Mouse (Mus musculus) forebrain, embryonic 10.5 days (tissue): ENCODE measurements at regions not wholly inside any gene's neighbourhood (a gene's known extent, or its start where the extent isn't known, plus 50 kb on each side); places are given as distances from the start of the nearest gene placed in this dataset.
A peak's percentile ranks its signal among the peaks of the same experiment; 100 is the strongest.

Experiments used
- DNase-seq: peaks from one replicate; pipeline ENCODE4 v3.0.0-alpha.2; 2017; ENCODE audit warnings: low spot score; ENCODE audit errors: extremely low spot score
- H3K27ac ChIP-seq: fragments of 300-500 bp; sonication (generic); 2 replicates; pipeline ENCODE4 v1.5.1; 2016; ENCODE audit warnings: mild to moderate bottlenecking
- H3K27me3 ChIP-seq: fragments of 300-500 bp; sonication (generic); 2 replicates; pipeline ENCODE4 v1.6.1; 2016; ENCODE audit warnings: mild to moderate bottlenecking; ENCODE audit not compliant: poor library complexity, severe bottlenecking
- H3K36me3 ChIP-seq: fragments of 300-500 bp; sonication (generic); replicated peaks from 2 replicates; pipeline ENCODE4 v1.6.1; 2016; ENCODE audit warnings: mild to moderate bottlenecking, moderate library complexity
- H3K4me1 ChIP-seq: fragments of 300-500 bp; sonication (generic); 2 replicates; pipeline ENCODE4 v1.6.1; 2016
- H3K4me3 ChIP-seq: fragments of 300-500 bp; sonication (generic); 2 replicates; pipeline ENCODE4 v1.5.1; 2016; ENCODE audit warnings: mild to moderate bottlenecking, moderate library complexity
- H3K9me3 ChIP-seq: fragments of 300-500 bp; sonication (generic); 2 replicates; pipeline ENCODE4 v1.6.1; 2016; ENCODE audit warnings: mild to moderate bottlenecking, moderate library complexity
- WGBS: fragments of 180-500 bp; shearing (Covaris S2); methylation state at CpG from one replicate; pipeline ENCODE4 v1.1.7; 2016; 5-methylcytosine and 5-hydroxymethylcytosine counted together

DNA sequence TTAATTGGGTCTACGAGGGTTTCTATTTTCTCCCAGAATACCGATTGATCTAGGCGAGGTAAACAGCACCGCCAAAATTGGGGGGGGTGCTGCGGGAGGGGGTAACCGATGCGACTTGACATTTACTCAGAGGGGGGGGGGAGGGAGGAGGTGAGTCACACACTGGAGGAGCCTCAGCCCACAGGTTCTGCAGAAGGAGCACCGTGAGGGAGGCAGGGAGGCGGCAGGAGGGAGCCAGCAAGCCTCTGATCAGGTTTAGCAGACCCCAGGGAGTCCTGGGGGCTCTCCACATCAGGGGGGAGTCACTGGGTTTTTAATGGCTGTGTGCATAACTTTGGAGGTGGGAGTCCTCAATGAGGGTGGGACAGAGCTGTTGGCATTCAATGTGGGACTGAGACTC is 51.3 kb upstream of the Ier5l start:
- WGBS = 41% methylated on average over 9 of the region's 9 CpGs
- Histone ChIP-seq H3K4me3 (no peak overlapping the region), H3K27ac (peak overlapping the region; percentile 63; the same call in 1 of the 2 replicates)

DNA sequence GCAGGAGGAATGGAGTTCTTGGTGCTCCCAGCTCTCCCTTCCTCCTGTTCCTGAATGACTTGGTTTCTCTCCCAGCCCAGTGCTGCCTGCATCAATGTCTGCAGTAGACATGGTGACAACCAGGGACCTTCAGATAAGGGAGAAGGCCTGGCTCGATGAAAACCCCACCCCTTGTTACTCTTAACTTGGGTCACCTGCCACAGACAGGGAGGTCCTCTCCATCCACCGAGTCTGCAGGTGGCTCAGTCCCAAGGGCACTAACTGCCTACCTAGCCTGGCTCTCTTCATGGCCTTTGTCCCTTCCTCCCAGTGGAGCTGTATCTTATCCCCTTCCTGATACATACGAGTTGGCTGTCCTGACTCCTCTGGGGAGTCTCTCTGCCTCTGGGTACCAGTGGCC is 51.8 kb upstream of the Ier5l start:
- Histone ChIP-seq H3K27ac (no peak overlapping the region), H3K36me3 (no peaks in the 10 kb centered on the region), H3K9me3 (no peaks in the 10 kb centered on the region), H3K4me3 (no peak overlapping the region), H3K27me3 (peaks cover 8% of the 10 kb centered on the region; the same call in 1 of the 2 replicates), H3K4me1 (peaks cover 24% of the 10 kb centered on the region)
- 75% methylated on average over 3 of the region's 3 CpGs for WGBS
- DNase-seq = no peak

More for the DNA sequence above, 51.3 kb upstream of the Ier5l start:
- Histone ChIP-seq H3K36me3 (no peaks in the 10 kb centered on the region), H3K9me3 (no peaks in the 10 kb centered on the region), H3K4me1 (peaks cover 24% of the 10 kb centered on the region), H3K27me3 (peaks cover 8% of the 10 kb centered on the region; the same call in 1 of the 2 replicates)
- DNase-seq = no peak

DNA sequence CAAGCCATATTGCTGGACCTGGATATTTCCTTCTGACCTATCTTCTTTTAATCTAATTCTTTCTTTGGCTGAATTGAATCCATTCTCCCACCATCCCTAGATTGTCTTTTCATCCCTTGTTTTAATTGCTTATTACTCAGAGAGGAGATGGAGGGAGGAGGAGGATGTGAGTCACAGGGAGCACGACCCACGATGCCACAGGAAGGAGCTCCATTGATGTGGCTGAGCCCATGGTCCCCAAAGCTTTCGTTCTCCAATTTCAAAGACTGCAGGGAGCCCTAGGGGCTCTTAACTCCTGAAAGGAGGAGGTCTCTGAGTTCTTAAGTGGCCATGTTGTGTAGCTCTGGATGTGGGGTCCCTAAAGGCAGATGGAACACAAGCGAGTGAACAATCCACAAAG is 53.5 kb upstream of the Ier5l start:
- Histone ChIP-seq H3K36me3 (no peaks in the 10 kb centered on the region), H3K27ac (no peak overlapping the region), H3K27me3 (no peaks in the 10 kb centered on the region), H3K4me1 (peaks cover 24% of the 10 kb centered on the region), H3K4me3 (no peak overlapping the region), H3K9me3 (no peaks in the 10 kb centered on the region)
- no peak for DNase-seq
- 44% methylated on average over 4 of the region's 4 CpGs for WGBS

DNA sequence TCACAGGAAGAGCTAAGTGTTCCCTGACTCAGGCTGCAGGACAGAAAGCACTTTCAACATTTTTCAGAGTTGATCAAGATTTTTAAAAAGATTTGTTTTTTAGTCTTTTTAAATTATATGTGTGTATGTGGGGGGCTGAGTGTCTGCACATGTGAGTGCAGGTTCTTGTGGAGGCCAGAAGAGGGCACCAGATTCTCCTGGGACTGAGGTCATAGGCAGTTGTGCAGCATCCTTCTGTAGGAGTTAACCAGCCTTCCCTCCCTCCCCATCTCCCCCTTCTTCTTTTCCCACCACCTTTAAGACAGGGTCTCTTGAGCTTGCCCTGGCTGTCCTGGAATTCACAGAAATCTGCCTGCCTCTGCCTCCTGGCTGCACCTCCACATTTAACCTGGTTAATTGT is 58.9 kb upstream of the Ier5l start:
- no peak for DNase-seq
- H3K4me1 ChIP-seq = peaks cover 14% of the 10 kb centered on the region
- no peak overlapping the region for H3K4me3 ChIP-seq
- no peaks in the 10 kb centered on the region for H3K36me3 ChIP-seq
- no peaks in the 10 kb centered on the region for H3K27me3 ChIP-seq
- no peak overlapping the region for H3K27ac ChIP-seq
- H3K9me3 ChIP-seq = peaks cover 5% of the 10 kb centered on the region

DNA sequence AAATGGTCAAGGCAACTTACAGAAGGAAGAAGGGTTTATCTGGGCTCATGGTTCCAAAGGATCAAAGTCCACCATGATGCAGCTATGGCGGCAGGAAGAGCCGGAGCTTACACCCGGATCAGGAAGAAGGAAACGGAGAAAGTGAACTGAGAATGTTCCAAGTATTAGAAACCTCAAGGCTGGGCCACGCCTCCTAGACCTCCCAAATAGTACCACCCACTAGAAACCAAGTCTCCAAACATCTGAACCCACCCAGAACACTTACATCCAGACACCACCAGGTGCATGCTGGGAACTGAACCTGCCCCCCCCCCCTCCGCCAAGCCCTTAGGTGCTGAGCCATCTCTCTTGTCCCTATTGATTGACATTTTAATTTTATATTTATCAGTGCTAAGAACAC is 59.3 kb upstream of the Ier5l start:
- DNase-seq = no peak
- H3K36me3 ChIP-seq = no peaks in the 10 kb centered on the region
- 93% methylated on average over 6 of the region's 6 CpGs for WGBS
- no peak overlapping the region for H3K4me3 ChIP-seq
- peaks cover 14% of the 10 kb centered on the region for H3K4me1 ChIP-seq
- peaks cover 5% of the 10 kb centered on the region for H3K9me3 ChIP-seq
- no peak overlapping the region for H3K27ac ChIP-seq
- H3K27me3 ChIP-seq = no peaks in the 10 kb centered on the region

DNA sequence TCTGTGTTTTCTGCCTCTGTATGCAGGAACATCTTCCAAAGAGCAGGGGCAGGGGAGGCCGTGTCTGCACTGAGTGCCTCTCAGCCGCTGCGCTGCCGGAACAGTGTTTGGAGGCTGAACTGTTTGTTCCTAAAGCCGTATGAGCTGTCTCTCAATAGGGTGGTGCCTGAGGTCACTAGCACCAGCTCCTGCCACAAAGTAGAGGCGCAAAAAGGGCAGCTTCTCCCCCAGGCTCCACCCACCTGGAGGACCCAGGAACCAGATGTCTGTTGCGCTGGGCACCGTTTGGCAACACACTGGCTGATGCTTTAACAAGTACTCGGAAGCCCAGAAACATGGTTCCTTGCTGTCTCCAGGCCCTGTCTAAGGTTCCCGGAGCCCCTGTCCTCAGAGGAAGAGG is 60.4 kb upstream of the Cstad start:
- DNase-seq = no peak
- H3K27ac ChIP-seq = peak overlapping the region; percentile 27
- peaks cover 14% of the 10 kb centered on the region for H3K4me1 ChIP-seq
- H3K4me3 ChIP-seq = no peak overlapping the region
- 65% methylated on average over 10 of the region's 10 CpGs for WGBS
- no peaks in the 10 kb centered on the region for H3K36me3 ChIP-seq
- H3K27me3 ChIP-seq = no peaks in the 10 kb centered on the region
- peaks cover 5% of the 10 kb centered on the region for H3K9me3 ChIP-seq

DNA sequence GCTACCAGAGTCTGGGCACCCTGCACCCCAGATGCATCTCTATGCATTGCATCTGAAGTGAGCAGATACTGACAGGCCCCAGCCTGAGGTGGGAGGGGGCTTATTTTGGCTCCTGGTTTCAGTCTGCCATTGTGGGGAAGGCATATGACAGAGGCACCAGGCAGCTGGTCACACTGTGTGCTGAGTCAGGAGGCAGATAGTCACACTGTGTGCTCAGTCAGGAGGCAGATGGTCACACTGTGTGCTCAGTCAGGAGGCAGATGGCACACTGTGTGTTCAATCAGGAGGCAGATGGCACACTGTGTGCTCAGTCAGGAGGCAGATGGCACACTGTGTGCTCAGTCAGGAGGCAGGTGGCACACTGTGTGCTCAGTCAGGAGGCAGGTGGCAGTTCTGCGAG is 55.5 kb upstream of the Cstad start:
- H3K36me3 ChIP-seq = no peaks in the 10 kb centered on the region
- WGBS = 89% methylated on average over 1 of the region's 1 CpGs
- no peaks in the 10 kb centered on the region for H3K9me3 ChIP-seq

DNA sequence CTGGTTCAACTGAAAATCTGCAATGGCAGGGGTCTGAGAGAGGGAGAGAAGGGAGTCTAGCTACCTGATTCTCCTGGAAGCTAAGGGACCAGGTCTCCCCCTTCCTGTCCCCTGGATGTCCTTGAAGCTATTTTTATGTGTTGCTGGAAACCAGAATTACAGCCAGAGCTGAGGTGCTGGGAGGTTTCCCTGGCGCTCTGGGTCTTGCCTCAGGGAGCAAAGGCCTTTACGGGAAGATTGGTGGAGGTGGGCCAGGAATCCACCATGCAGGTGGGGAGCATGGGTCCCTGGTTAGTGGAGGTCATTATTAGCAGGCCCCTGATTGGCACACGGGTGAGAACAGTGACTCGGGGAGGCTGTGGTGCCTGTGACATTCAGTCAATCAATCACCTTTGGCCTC is 53.3 kb upstream of the Cstad start:
- Histone ChIP-seq H3K9me3 (no peaks in the 10 kb centered on the region), H3K27me3 (peaks cover 22% of the 10 kb centered on the region), H3K4me3 (no peak overlapping the region), H3K27ac (peak overlapping the region; percentile 73), H3K4me1 (peaks cover 55% of the 10 kb centered on the region), H3K36me3 (no peaks in the 10 kb centered on the region)
- WGBS = 64% methylated on average over 4 of the region's 4 CpGs
- no peak for DNase-seq

More for the DNA sequence above, 55.5 kb upstream of the Cstad start:
- no peak overlapping the region for H3K4me3 ChIP-seq
- peaks cover 44% of the 10 kb centered on the region for H3K4me1 ChIP-seq
- peaks cover 10% of the 10 kb centered on the region; the same call in 1 of the 2 replicates for H3K27me3 ChIP-seq
- no peak overlapping the region; the same call in 1 of the 2 replicates for H3K27ac ChIP-seq
- DNase-seq = no peak

DNA sequence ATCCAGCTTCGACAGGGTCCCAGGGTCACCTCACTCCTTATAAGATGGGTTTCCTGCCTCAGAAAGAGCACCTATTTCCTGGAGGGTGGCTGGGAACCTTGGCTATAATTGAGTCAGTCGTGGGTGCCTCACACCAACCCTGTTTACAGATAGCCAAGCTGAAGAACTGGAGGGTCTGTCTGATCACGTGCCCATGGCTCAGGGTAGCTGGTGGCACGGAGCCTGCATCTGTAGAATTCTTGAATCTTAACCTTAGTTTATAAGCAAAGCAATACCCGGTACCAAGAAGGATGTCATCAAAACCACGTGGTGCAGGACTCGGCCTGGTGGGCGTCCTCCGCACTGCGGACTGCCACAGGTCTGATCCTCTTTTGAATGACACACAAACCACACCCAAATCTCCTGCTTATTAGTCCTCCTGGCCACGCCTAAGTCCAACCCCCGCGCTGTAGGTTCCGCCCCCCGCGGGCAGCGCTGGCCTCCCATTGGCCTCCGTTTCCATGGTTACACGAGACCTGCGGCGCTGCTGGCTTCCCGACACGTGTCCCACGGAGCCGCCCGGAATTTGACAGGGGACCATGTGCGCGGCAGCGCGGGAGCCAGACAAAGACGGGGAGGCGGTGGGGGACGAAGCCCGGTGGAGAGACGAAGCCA is 49.9 kb upstream of the Cstad start:
- Histone ChIP-seq H3K4me3 (peak overlapping the region; percentile 33), H3K4me1 (peaks cover 68% of the 10 kb centered on the region), H3K27ac (peak overlapping the region; percentile 84), H3K27me3 (peaks cover 26% of the 10 kb centered on the region), H3K9me3 (peaks cover 5% of the 10 kb centered on the region; the same call in 1 of the 2 replicates), H3K36me3 (no peaks in the 10 kb centered on the region)
- 3% methylated on average over 35 of the region's 35 CpGs for WGBS
- peak; percentile 97 for DNase-seq
